Mouse (Mus musculus): Measurements from ENCODE around the gene Gm4756. TPM values are rescaled to one million over a fixed set of nuclear protein-coding genes. Genes with fewer than 3 reads are reported as not detected.

Gm4756 gene
- total RNA-seq (2023; ENCODE audit: inconsistent age): not detected in 4 replicates

DNA sequence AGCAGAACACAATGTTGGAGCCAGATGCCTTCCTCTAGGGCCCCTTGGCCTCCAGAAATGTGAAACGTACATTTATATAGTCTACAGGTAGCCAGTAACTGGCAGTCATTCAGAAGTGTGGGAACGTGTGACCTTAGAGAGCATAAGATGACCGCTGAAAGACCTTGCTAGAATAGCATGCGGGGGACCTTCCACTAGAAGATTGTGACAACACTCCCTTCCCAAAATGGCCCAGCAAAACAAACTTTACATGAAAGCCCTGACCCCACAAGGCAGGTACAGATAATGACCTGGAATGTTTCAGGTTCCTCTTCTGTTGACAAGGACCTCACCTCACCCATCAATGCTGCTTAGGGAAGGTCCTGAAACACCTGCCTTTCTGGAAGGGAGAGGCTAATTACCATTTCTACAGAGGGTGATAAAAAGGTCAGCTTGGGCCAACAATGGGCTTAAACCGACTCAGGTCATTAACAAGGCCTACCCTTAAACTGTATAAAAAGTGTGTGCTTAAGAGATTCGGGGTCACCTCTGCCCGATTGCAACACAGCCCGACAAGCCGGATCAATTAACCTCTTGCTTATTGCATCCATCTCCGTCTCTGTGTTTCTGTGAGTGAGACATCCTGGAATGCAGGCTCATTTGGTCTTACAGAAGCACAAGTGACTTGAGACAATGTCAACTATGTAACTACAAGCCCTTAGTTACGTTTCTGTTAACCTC is at the start of gene Gm4756:
TSS of gene Gm4756 (minus strand) at position 51 of the 720 bp plus-strand sequence.

DNA sequence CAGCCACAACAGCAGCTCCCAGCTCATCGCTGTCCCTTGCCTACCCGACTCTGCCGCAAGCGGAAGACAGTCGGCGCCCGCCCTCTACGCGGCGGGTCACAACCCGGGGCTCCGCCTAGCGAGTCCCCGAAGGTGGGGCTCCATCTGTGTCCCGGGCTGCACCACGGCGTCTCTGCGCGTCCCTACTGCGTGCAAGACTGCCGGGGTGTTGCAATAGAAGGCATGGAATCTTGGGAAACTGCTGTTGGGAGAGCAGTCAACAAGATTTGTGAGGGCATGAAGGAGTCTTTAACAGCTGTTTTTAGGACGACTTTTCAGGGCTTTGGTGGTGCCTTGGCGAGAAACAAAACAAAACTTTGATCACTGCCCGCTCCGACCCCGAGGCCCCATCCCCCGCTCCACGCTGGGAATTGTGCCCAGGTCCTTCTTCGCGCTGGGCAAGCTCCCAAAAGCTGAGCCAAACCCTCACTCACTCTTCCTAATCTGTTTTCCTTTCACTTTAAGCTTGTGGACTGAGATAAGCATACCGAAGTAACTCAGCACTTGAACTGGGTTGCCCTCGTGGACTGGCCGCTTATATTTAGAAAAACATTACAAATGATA is 15.4 kb upstream of the Gm4756 start, which contains the start of gene Dhrs7:
TSS of gene Dhrs7 (minus strand) at position 175 of the 603 bp plus-strand sequence.

DNA sequence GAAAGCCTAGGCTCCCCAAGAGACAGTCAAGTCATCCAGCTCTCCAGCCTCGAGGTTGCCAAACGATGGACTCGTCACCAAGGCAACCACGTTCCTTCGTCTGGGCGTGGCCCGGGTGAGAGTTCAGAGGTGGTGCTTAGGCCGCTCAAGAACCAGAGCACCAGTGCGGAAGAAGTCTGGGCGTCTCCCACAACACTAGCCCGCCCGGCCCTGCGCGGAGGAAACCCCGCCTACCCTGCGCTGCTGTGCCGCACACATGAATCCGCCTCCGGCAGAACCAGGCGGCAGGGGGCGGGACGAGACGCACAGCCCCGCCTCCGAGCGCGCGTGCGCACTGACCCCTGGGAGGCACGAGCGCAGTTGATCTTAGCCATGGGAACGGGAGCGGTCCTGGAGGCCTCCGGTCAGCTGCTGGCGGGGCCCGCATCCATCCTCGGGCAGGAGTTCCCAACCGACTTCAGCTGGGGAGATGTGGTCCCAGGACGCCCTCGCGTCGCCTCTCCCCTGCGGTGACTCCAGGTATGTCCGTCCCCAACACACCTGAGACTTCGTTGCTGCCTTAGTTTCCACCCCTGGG is 113.4 kb downstream of the Gm4756 start, which contains the start of gene Pcnx4:
TSS of gene Pcnx4 (plus strand) at position 363 of the 577 bp plus-strand sequence.

Other genes with a start within 250 kb of the Gm4756 start
- gene Rtn1, start 240.6 kb downstream of the Gm4756 start, total RNA-seq (2023; ENCODE audit: inconsistent age): 0.58 to 1.3 TPM (median 1.1 TPM) in 4 replicates
- not detected in 4 replicates for gene Lrrc9, start 207.8 kb downstream of the Gm4756 start, total RNA-seq (2023; ENCODE audit: inconsistent age)
- 2.6 to 3.5 TPM (median 3.0 TPM) in 4 replicates for gene Pcnx4, start 113.3 kb downstream of the Gm4756 start, total RNA-seq (2023; ENCODE audit: inconsistent age)
- 14.5 to 21.2 TPM (median 20.4 TPM) in 4 replicates for gene Dhrs7, start 15.2 kb upstream of the Gm4756 start, total RNA-seq (2023; ENCODE audit: inconsistent age)
- 122 to 137 TPM (median 125 TPM) in 4 replicates for gene Ppm1a, start 107.8 kb upstream of the Gm4756 start, total RNA-seq (2023; ENCODE audit: inconsistent age)

All from B cell, adult (primary cell).